Mouse (Mus musculus): ENCODE results near the gene Ccp110.

GRCm38 (mm10) chr7:118723927-118724326, 11.6 kb downstream of the Ccp110 start:
- TF ChIP-seq CTCF (IDR thresholded peaks at IDR 0.05; ENCODE audit: extremely low read depth, insufficient read length, insufficient replicate concordance, low read depth, low read length) = no peak
- no peak for TF ChIP-seq POLR2A (IDR thresholded peaks at IDR 0.05; ENCODE audit: low read depth, low read length)

Data from small intestine, adult 2 months (tissue).